Mouse (Mus musculus) ES-Bruce4 (cell line): Measurements from ENCODE around the gene Tacr1.

Experiments
- CTCF ChIP-seq: IDR thresholded peaks from one replicate; pipeline ENCODE4 v1.8.1; 2011; ENCODE audit warnings: low read depth, low read length
- EP300 ChIP-seq: IDR thresholded peaks from 2 replicates; pipeline ENCODE4 v1.6.1; 2011; ENCODE audit warnings: low read depth, low read length; ENCODE audit not compliant: insufficient read depth
- POLR2A ChIP-seq: IDR thresholded peaks from one replicate; pipeline ENCODE4 v1.8.1; 2011; ENCODE audit warnings: low read length; ENCODE audit not compliant: insufficient read depth

DNA sequence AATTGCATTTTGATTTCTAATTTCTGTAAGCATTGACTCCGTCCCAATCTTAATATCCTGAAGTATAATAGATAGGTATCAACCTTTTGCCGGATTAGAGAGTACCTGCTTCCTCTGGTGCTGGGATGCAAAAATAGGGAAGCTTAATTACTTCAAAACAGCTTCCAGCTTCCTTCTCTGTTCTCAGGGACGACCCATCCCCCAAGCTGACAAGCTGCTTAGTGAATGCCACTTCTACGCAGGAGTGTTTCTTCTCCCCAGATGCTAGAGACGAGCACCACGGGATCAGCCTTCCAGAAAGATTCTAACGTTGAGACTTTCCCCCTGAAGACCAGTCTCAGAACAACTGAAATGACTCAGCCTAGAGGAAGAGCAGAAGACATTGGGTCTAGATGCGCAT, 134.5 kb downstream of the Tacr1 start:
- TF ChIP-seq CTCF: no peak
- TF ChIP-seq POLR2A: no peak
- no peak for TF ChIP-seq EP300
